Mouse (Mus musculus) adrenal gland, postnatal 4 days (tissue): ENCODE measurements around the gene Ift88. TPM values are rescaled to one million over a fixed set of nuclear protein-coding genes. Genes with fewer than 3 reads are reported as not detected.

Source experiments
- DNase-seq, 2 experiments: peaks; one replicate each; pipeline ENCODE4 v3.0.0; 2021 to 2022; ENCODE audit warnings: low spot score in 2 of 2, mixed read lengths in 2 of 2
- total RNA-seq, 2 experiments: library from RNA; stranded (reverse); gene quantifications; 2 replicates each; pipeline ENCODE4 v1.2.3; 2021

Ift88 gene
- total RNA-seq, 2 experiments from 2014 or later = 10.1 to 12.9 TPM

- no peak for DNase-seq
These were observed 106.1 kb downstream of the Ift88 start for GRCm38 (mm10) chr14:57529786-57530515.

GRCm38 (mm10) chr14:57532577-57532976 lies 108.7 kb downstream of the Ift88 start:
- DNase-seq = no peak

- DNase-seq = no peak
These were observed 109.4 kb downstream of the Ift88 start for GRCm38 (mm10) chr14:57533214-57533613.

GRCm38 (mm10) chr14:57533841-57534240 lies 110.0 kb downstream of the Ift88 start:
- DNase-seq = no peak

- DNase-seq = no peak
These were observed 110.5 kb downstream of the Ift88 start for GRCm38 (mm10) chr14:57534346-57534745.

- no peak for DNase-seq
These were observed 111.1 kb downstream of the Ift88 start for GRCm38 (mm10) chr14:57534961-57535360.

- DNase-seq = no peak
These were observed 111.8 kb downstream of the Ift88 start for GRCm38 (mm10) chr14:57535646-57536045.

- DNase-seq = no peak
These were observed 113.0 kb downstream of the Ift88 start for GRCm38 (mm10) chr14:57536820-57537219.

GRCm38 (mm10) chr14:57537261-57538015 lies 113.6 kb downstream of the Ift88 start:
- DNase-seq = no peak

- DNase-seq = no peak
These were observed 116.8 kb downstream of the Ift88 start for GRCm38 (mm10) chr14:57540683-57541082.

GRCm38 (mm10) chr14:57542231-57542630 lies 118.4 kb downstream of the Ift88 start:
- DNase-seq = no peak

GRCm38 (mm10) chr14:57543420-57544039 lies 119.7 kb downstream of the Ift88 start:
- no peak for DNase-seq

GRCm38 (mm10) chr14:57545526-57545925 lies 121.7 kb downstream of the Ift88 start:
- DNase-seq = no peak

GRCm38 (mm10) chr14:57546131-57546530 lies 122.3 kb downstream of the Ift88 start:
- DNase-seq = no peak

- no peak for DNase-seq
These were observed 122.7 kb downstream of the Ift88 start for GRCm38 (mm10) chr14:57546557-57547021.

GRCm38 (mm10) chr14:57547062-57547461 lies 123.2 kb downstream of the Ift88 start:
- no peak for DNase-seq

- no peak for DNase-seq
These were observed 129.1 kb downstream of the Ift88 start for GRCm38 (mm10) chr14:57552945-57553344.

GRCm38 (mm10) chr14:57554434-57554833 lies 130.6 kb downstream of the Ift88 start:
- DNase-seq = no peak

GRCm38 (mm10) chr14:57555471-57556070 lies 131.7 kb downstream of the Ift88 start:
- no peak for DNase-seq

GRCm38 (mm10) chr14:57556922-57557321 lies 133.1 kb downstream of the Ift88 start:
- no peak for DNase-seq

- no peak for DNase-seq
These were observed 141.8 kb downstream of the Ift88 start for GRCm38 (mm10) chr14:57565626-57566025.
